Mouse (Mus musculus) heart, embryonic 11.5 days (tissue): ENCODE results near the gene Npepps. TPM values are rescaled to one million over a fixed set of nuclear protein-coding genes. Genes with fewer than 3 reads are reported as not detected.
"Not testable (repeated sequence)": the region's sequence is repeated elsewhere in the genome, so short reads cannot be mapped to it uniquely, and the experiment has no call there.

Source experiments
- ATAC-seq: fragments of 200-750 bp; cut with Nextera tagmentation; replicated peaks from 2 replicates; pipeline ENCODE4 v1.8.0; 2017; ENCODE audit warnings: moderate library complexity; ENCODE audit not compliant: insufficient number of reproducible peaks, low FRiP score, low TSS enrichment
- H3K27ac ChIP-seq: fragments of 300-500 bp; sonication (generic); 2 replicates; pipeline ENCODE4 v1.5.1; 2014; ENCODE audit warnings: mild to moderate bottlenecking, low read depth, low read length
- H3K27me3 ChIP-seq: fragments of 300-500 bp; sonication (generic); 2 replicates; pipeline ENCODE4 v1.6.1; 2014; ENCODE audit warnings: mild to moderate bottlenecking, low read length, mixed read lengths; ENCODE audit not compliant: control insufficient read depth, insufficient read depth
- H3K36me3 ChIP-seq: fragments of 300-500 bp; sonication (generic); 2 replicates; pipeline ENCODE4 v1.6.1; 2014; ENCODE audit warnings: mild to moderate bottlenecking, low read length, moderate library complexity, mixed read lengths; ENCODE audit not compliant: control insufficient read depth, insufficient read depth
- H3K4me1 ChIP-seq: fragments of 300-500 bp; sonication (generic); 2 replicates; pipeline ENCODE4 v1.6.1; 2014; ENCODE audit warnings: low read length; ENCODE audit not compliant: control insufficient read depth, insufficient read depth
- H3K4me2 ChIP-seq: fragments of 300-500 bp; sonication (generic); 2 replicates; pipeline ENCODE4 v1.6.1; 2014; ENCODE audit warnings: mild to moderate bottlenecking, moderate library complexity
- H3K4me3 ChIP-seq: fragments of 300-500 bp; sonication (generic); 2 replicates; pipeline ENCODE4 v1.5.1; 2014; ENCODE audit warnings: low read depth, low read length
- H3K9ac ChIP-seq: fragments of 300-500 bp; sonication (generic); 2 replicates; pipeline ENCODE4 v1.6.1; 2014; ENCODE audit warnings: mild to moderate bottlenecking, low read depth, low read length, moderate library complexity
- H3K9me3 ChIP-seq: fragments of 300-500 bp; sonication (generic); replicated peaks from 2 replicates; pipeline ENCODE4 v1.6.1; 2016; ENCODE audit warnings: low read length; ENCODE audit not compliant: control insufficient read depth
- WGBS: fragments of 180-500 bp; shearing (Covaris S2); extraction: QIAGEN DNeasy Blood & Tissue Kit; methylation state at CpG from one replicate; pipeline ENCODE4 v1.1.7; 2014; ENCODE audit not compliant: insufficient replicate concordance; 5-methylcytosine and 5-hydroxymethylcytosine counted together
- polyA plus RNA-seq: library from polyadenylated mRNA; unstranded; fragments of >200 nt; fragmentation: Nextera tagmentation; extraction: Ambion mirVana; gene quantifications from 2 replicates; pipeline ENCODE4 v1.2.1, GENCODE M21; 2014

Npepps gene
- 78.0 and 79.8 TPM in 2 replicates for polyA plus RNA-seq

- peak within 1 kb of the TSS; percentile 99 for H3K9ac ChIP-seq
- H3K36me3 ChIP-seq = no peaks in the 10 kb centered on the region
- no peaks in the 10 kb centered on the region for H3K27me3 ChIP-seq
- ATAC-seq = peak; percentile 72
- H3K27ac ChIP-seq = peak within 1 kb of the TSS; percentile 98
- peak within 1 kb of the TSS; percentile 74 for H3K4me2 ChIP-seq
- H3K4me1 ChIP-seq = peaks cover 14% of the 10 kb centered on the region
- H3K4me3 ChIP-seq = peak within 1 kb of the TSS; percentile 100
- WGBS = under 1% methylated on average over 48 of the region's 83 CpGs
- H3K9me3 ChIP-seq = no peaks in the 10 kb centered on the region
These were observed at the start of gene Npepps for GRCm38 (mm10) chr11:97280216-97280861. Gene Npepps, minus strand, starts transcription at chr11:97280638.

GRCm38 (mm10) chr11:97328148-97328547, 47.7 kb upstream of the Npepps start:
- Histone ChIP-seq H3K36me3 (peaks cover 30% of the 10 kb centered on the region), H3K9me3 (no peaks in the 10 kb centered on the region), H3K4me1 (no peaks in the 10 kb centered on the region), H3K27ac (no peak overlapping the region), H3K9ac (no peak overlapping the region), H3K27me3 (no peaks in the 10 kb centered on the region), H3K4me3 (no peak overlapping the region), H3K4me2 (no peak overlapping the region)
- ATAC-seq = no peak
- WGBS = 27% methylated on average over 9 of the region's 9 CpGs

- Histone ChIP-seq H3K36me3 (peaks cover 30% of the 10 kb centered on the region), H3K27me3 (no peaks in the 10 kb centered on the region), H3K9me3 (no peaks in the 10 kb centered on the region), H3K9ac (no peak overlapping the region), H3K4me1 (no peaks in the 10 kb centered on the region), H3K4me2 (no peak overlapping the region), H3K4me3 (no peak overlapping the region), H3K27ac (no peak overlapping the region)
- 64% methylated on average over 1 of the region's 1 CpGs for WGBS
- ATAC-seq = no peak
These were observed 44.8 kb upstream of the Npepps start for GRCm38 (mm10) chr11:97325224-97325623.

- not testable (repeated sequence) for H3K27ac ChIP-seq, H3K27me3 ChIP-seq, H3K9ac ChIP-seq, H3K9me3 ChIP-seq, H3K4me1 ChIP-seq, ATAC-seq, H3K4me3 ChIP-seq, H3K4me2 ChIP-seq
- 87% methylated on average over 8 of the region's 8 CpGs for WGBS
- H3K36me3 ChIP-seq = peaks cover 18% of the 10 kb centered on the region
These were observed 41.6 kb upstream of the Npepps start for GRCm38 (mm10) chr11:97321894-97322600.

- Histone ChIP-seq H3K4me1 (peaks cover 2% of the 10 kb centered on the region; the same call in 1 of the 2 replicates), H3K9ac (no peak overlapping the region), H3K27ac (no peak overlapping the region), H3K4me2 (no peak overlapping the region), H3K9me3 (no peaks in the 10 kb centered on the region), H3K36me3 (peaks cover 11% of the 10 kb centered on the region), H3K4me3 (no peak overlapping the region), H3K27me3 (no peaks in the 10 kb centered on the region)
- no peak for ATAC-seq
- 92% methylated on average over 8 of the region's 8 CpGs for WGBS
These were observed 40.8 kb upstream of the Npepps start for GRCm38 (mm10) chr11:97321197-97321596.

GRCm38 (mm10) chr11:97315504-97316503, 35.4 kb upstream of the Npepps start, which contains the start of gene Mrpl45:
Gene Mrpl45, plus strand, starts transcription at chr11:97315716.
- ATAC-seq = peak; percentile 86
- Histone ChIP-seq H3K9ac (peak within 1 kb of the TSS; percentile 74), H3K36me3 (no peaks in the 10 kb centered on the region; the same call in 1 of the 2 replicates), H3K4me3 (peak within 1 kb of the TSS; percentile 62), H3K27ac (peak within 1 kb of the TSS; percentile 74), H3K9me3 (no peaks in the 10 kb centered on the region), H3K4me2 (peak within 1 kb of the TSS; percentile 69), H3K27me3 (no peaks in the 10 kb centered on the region), H3K4me1 (peaks cover 9% of the 10 kb centered on the region)
- WGBS = under 1% methylated on average over 50 of the region's 50 CpGs

GRCm38 (mm10) chr11:97314751-97315503, 34.5 kb upstream of the Npepps start:
- Histone ChIP-seq H3K4me3 (peak overlapping the region; percentile 62), H3K27ac (peak overlapping the region; percentile 74), H3K9ac (peak overlapping the region; percentile 74; the same call in 1 of the 2 replicates), H3K36me3 (no peaks in the 10 kb centered on the region; the same call in 1 of the 2 replicates), H3K27me3 (no peaks in the 10 kb centered on the region), H3K4me1 (peaks cover 14% of the 10 kb centered on the region), H3K4me2 (peak overlapping the region; percentile 55), H3K9me3 (no peaks in the 10 kb centered on the region)
- no peak for ATAC-seq
- 46% methylated on average over 8 of the region's 8 CpGs for WGBS
